Mouse (Mus musculus) hindbrain, embryonic 13.5 days (tissue): ENCODE data around the gene Gpsm3. TPM values are rescaled to one million over a fixed set of nuclear protein-coding genes. Genes with fewer than 3 reads are reported as not detected.

Experiments
- ATAC-seq: fragments of 200-750 bp; cut with Nextera tagmentation; 2 replicates; pipeline ENCODE4 v1.8.0; 2017; ENCODE audit warnings: moderate TSS enrichment; ENCODE audit not compliant: low FRiP score
- H3K27ac ChIP-seq: fragments of 300-500 bp; sonication (generic); 2 replicates; pipeline ENCODE4 v1.5.1; 2015; ENCODE audit warnings: inconsistent platforms, mild to moderate bottlenecking, moderate library complexity
- H3K27me3 ChIP-seq: fragments of 300-500 bp; sonication (generic); 2 replicates; pipeline ENCODE4 v1.6.1; 2015; ENCODE audit warnings: mild to moderate bottlenecking, inconsistent platforms
- H3K36me3 ChIP-seq: fragments of 300-500 bp; sonication (generic); 2 replicates; pipeline ENCODE4 v1.6.1; 2015; ENCODE audit warnings: mild to moderate bottlenecking, inconsistent platforms
- H3K4me1 ChIP-seq: fragments of 300-500 bp; sonication (generic); replicated peaks from 2 replicates; pipeline ENCODE4 v1.6.1; 2015; ENCODE audit warnings: inconsistent platforms
- H3K4me2 ChIP-seq: fragments of 300-500 bp; sonication (generic); 2 replicates; pipeline ENCODE4 v1.6.1; 2015; ENCODE audit warnings: inconsistent platforms, mild to moderate bottlenecking, moderate library complexity
- H3K4me3 ChIP-seq: fragments of 300-500 bp; sonication (generic); 2 replicates; pipeline ENCODE4 v1.5.1; 2015; ENCODE audit warnings: mild to moderate bottlenecking, inconsistent platforms
- H3K9ac ChIP-seq: fragments of 300-500 bp; sonication (generic); 2 replicates; pipeline ENCODE4 v1.6.1; 2015; ENCODE audit warnings: mild to moderate bottlenecking, inconsistent platforms
- H3K9me3 ChIP-seq: fragments of 300-500 bp; sonication (generic); 2 replicates; pipeline ENCODE4 v1.6.1; 2016; ENCODE audit warnings: inconsistent platforms
- WGBS: fragments of 180-500 bp; shearing (Covaris S2); methylation state at CpG from one replicate; pipeline ENCODE4 v1.1.7; 2015; 5-methylcytosine and 5-hydroxymethylcytosine counted together
- polyA plus RNA-seq: library from polyadenylated mRNA; unstranded; fragments of >200 nt; fragmentation: Nextera tagmentation; extraction: Ambion mirVana; gene quantifications from 2 replicates; pipeline ENCODE4 v1.2.1, GENCODE M21; 2015

Gpsm3 gene
- polyA plus RNA-seq, 1 experiment from 2014 or later: 3.2 TPM

- H3K4me3 ChIP-seq: no peak overlapping the region
- no peak for ATAC-seq
- peak overlapping the region; percentile 51 for H3K9ac ChIP-seq
- H3K4me1 ChIP-seq: peaks cover 27% of the 10 kb centered on the region
- H3K27ac ChIP-seq: peak overlapping the region; percentile 83
- 0 out of 2 replicates have a peak overlapping the region, but pooled peaks have one; percentile 6 for H3K4me2 ChIP-seq
- H3K36me3 ChIP-seq: no peaks in the 10 kb centered on the region
- WGBS: 12% methylated on average over 11 of the region's 11 CpGs
- H3K9me3 ChIP-seq: no peaks in the 10 kb centered on the region
- H3K27me3 ChIP-seq: peaks cover 10% of the 10 kb centered on the region
Observed at GRCm38 (mm10) chr17:34640778-34641601, 51.4 kb downstream of the Gpsm3 start.

Other genes starting within 250 kb of the Gpsm3 start
- gene Btnl2, start 235.0 kb upstream of the Gpsm3 start, polyA plus RNA-seq: not detected in 2 replicates
- gene Btnl1, start 212.7 kb upstream of the Gpsm3 start, polyA plus RNA-seq: not detected in 2 replicates
- 3.6 and 4.1 TPM in 2 replicates for gene BC051142, start 191.0 kb upstream of the Gpsm3 start, polyA plus RNA-seq
- gene Btnl4, start 112.5 kb upstream of the Gpsm3 start, polyA plus RNA-seq: not detected in 2 replicates
- gene Btnl6, start 72.5 kb upstream of the Gpsm3 start, polyA plus RNA-seq: not detected in 2 replicates
- 7.4 and 8.4 TPM in 2 replicates for gene Notch4, start 25.5 kb upstream of the Gpsm3 start, polyA plus RNA-seq
- gene Pbx2, start 1.5 kb downstream of the Gpsm3 start, polyA plus RNA-seq: 8.9 and 10.6 TPM in 2 replicates
- gene Ager, start 8.1 kb downstream of the Gpsm3 start, polyA plus RNA-seq: 1.9 and 2.1 TPM in 2 replicates
- 299 and 301 TPM in 2 replicates for gene Rnf5, start 13.9 kb downstream of the Gpsm3 start, polyA plus RNA-seq
- gene Agpat1, start 14.5 kb downstream of the Gpsm3 start, polyA plus RNA-seq: 97.8 and 99.1 TPM in 2 replicates
- 11.7 and 12.9 TPM in 2 replicates for gene Egfl8, start 26.2 kb downstream of the Gpsm3 start, polyA plus RNA-seq
- gene Ppt2, start 38.7 kb downstream of the Gpsm3 start, polyA plus RNA-seq: 21.7 and 22.7 TPM in 2 replicates
- gene Prrt1, start 39.7 kb downstream of the Gpsm3 start, polyA plus RNA-seq: 5.5 and 5.6 TPM in 2 replicates
- 16.9 and 17.6 TPM in 2 replicates for gene Fkbpl, start 55.0 kb downstream of the Gpsm3 start, polyA plus RNA-seq
- 117 and 122 TPM in 2 replicates for gene Atf6b, start 57.3 kb downstream of the Gpsm3 start, polyA plus RNA-seq
- 0.09 TPM in 2 replicates for gene Tnxb, start 80.7 kb downstream of the Gpsm3 start, polyA plus RNA-seq
- gene C4b, start 154.1 kb downstream of the Gpsm3 start, polyA plus RNA-seq: 0.09 TPM in 1 of 2 replicates, not detected in the other
- gene Cyp21a1, start 214.8 kb downstream of the Gpsm3 start, polyA plus RNA-seq: not detected in 2 replicates
- gene Stk19, start 247.1 kb downstream of the Gpsm3 start, polyA plus RNA-seq: 36.5 and 40.5 TPM in 2 replicates
- gene Dxo, start 247.2 kb downstream of the Gpsm3 start, polyA plus RNA-seq: 68.9 and 69.6 TPM in 2 replicates